Mouse (Mus musculus): ENCODE measurements around the gene Robo1. TPM values are rescaled to one million over a fixed set of nuclear protein-coding genes. Genes with fewer than 3 reads are reported as not detected.

Robo1 gene
- polyA plus RNA-seq, 1 experiment: 11.6 TPM

DNA sequence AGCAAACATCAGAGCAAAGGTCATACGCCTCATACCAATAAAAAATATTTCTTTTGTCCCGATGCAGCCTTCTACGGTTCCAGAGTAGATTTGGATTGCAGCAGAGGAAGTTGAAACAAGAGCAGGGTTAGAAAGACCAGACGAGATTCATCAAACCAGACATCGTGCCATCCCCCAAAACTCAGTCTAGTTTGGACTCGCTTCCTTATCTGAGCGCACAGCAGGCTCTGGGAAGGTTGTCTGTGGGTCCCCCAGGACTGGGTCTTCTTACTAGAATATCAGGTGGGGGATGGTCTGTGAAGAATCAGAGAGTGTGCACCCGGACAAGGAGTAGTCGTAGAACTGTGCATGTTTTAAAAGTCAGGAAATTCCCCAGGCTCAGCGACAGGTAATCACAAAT lies 500.2 kb downstream of the Robo1 start:
- TF ChIP-seq CTCF (IDR thresholded peaks at IDR 0.05; ENCODE audit: low read depth, low read length): no peak
- TF ChIP-seq POLR2A (IDR thresholded peaks at IDR 0.05; ENCODE audit: insufficient read depth, low read length): no peak
- no peak for TF ChIP-seq EP300 (IDR thresholded peaks at IDR 0.05; ENCODE audit: insufficient read depth, low read depth, low read length)
- Histone ChIP-seq H3K9ac (ENCODE audit: low read depth, poor library complexity, severe bottlenecking) (no peak overlapping the region), H3K27ac (ENCODE audit: insufficient read depth, low read length) (no peak overlapping the region), H3K27me3 (ENCODE audit: control insufficient read depth, insufficient read depth, low read length, poor library complexity, severe bottlenecking) (no peaks in the 10 kb centered on the region), H3K4me1 (ENCODE audit: control insufficient read depth, insufficient read depth, low read length) (no peaks in the 10 kb centered on the region), H3K4me3 (ENCODE audit: low read depth, low read length) (no peak overlapping the region), H3K36me3 (ENCODE audit: control insufficient read depth, insufficient read depth, low read length, poor library complexity, severe bottlenecking) (no peaks in the 10 kb centered on the region), H3K9me3 (replicated peaks; ENCODE audit: control insufficient read depth, insufficient read depth, low read length, poor library complexity, severe bottlenecking) (no peaks in the 10 kb centered on the region)

DNA sequence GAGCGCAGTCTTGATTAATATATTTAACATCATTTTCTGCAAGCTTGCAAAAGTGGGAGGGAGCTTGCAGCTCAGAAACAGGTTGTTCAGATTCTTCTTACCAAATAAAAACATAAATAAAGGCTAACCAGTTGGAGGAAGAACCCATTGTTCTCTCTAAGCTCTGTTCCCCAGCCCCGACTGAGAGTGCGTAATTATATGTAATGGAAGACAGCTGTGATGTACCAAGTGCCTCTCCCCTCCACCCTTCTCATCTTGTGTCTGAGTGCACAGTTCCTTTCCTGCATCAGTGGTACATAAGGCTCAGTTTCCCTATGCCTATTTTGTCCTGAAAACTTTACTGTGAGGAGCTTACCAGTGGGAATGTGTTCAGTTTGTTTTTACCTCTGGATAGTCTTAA lies 502.8 kb downstream of the Robo1 start:
- Histone ChIP-seq H3K9ac (ENCODE audit: low read depth, poor library complexity, severe bottlenecking) (no peak overlapping the region), H3K36me3 (ENCODE audit: control insufficient read depth, insufficient read depth, low read length, poor library complexity, severe bottlenecking) (no peaks in the 10 kb centered on the region), H3K4me3 (ENCODE audit: low read depth, low read length) (no peak overlapping the region), H3K9me3 (replicated peaks; ENCODE audit: control insufficient read depth, insufficient read depth, low read length, poor library complexity, severe bottlenecking) (no peaks in the 10 kb centered on the region), H3K4me1 (ENCODE audit: control insufficient read depth, insufficient read depth, low read length) (no peaks in the 10 kb centered on the region), H3K27ac (ENCODE audit: insufficient read depth, low read length) (no peak overlapping the region), H3K27me3 (ENCODE audit: control insufficient read depth, insufficient read depth, low read length, poor library complexity, severe bottlenecking) (no peaks in the 10 kb centered on the region)
- TF ChIP-seq POLR2A (IDR thresholded peaks at IDR 0.05; ENCODE audit: insufficient read depth, low read length) (no peak), EP300 (IDR thresholded peaks at IDR 0.05; ENCODE audit: insufficient read depth, low read depth, low read length) (no peak), CTCF (IDR thresholded peaks at IDR 0.05; ENCODE audit: low read depth, low read length) (no peak)

DNA sequence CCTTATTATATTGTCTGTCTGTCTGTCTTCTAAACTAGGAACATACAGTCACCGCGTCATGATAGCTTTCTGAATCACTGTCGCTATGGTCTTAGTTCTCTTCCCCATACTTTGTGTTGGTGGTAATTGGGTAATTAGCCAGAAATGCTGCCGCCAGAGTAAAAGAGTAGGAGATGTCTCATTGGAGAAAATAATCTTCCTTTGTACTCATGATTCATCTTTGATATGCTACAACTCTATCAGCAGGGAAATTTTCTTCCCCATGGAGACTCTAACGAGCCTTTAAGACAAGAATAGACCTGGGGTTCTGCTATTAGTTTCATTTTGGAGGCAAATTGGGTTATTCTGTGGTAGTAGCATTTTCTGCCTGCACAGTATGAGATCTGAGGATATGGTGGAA lies 503.4 kb downstream of the Robo1 start:
- Histone ChIP-seq H3K27me3 (ENCODE audit: control insufficient read depth, insufficient read depth, low read length, poor library complexity, severe bottlenecking) (no peaks in the 10 kb centered on the region), H3K9me3 (replicated peaks; ENCODE audit: control insufficient read depth, insufficient read depth, low read length, poor library complexity, severe bottlenecking) (no peaks in the 10 kb centered on the region), H3K36me3 (ENCODE audit: control insufficient read depth, insufficient read depth, low read length, poor library complexity, severe bottlenecking) (no peaks in the 10 kb centered on the region), H3K9ac (ENCODE audit: low read depth, poor library complexity, severe bottlenecking) (no peak overlapping the region), H3K4me3 (ENCODE audit: low read depth, low read length) (no peak overlapping the region), H3K4me1 (ENCODE audit: control insufficient read depth, insufficient read depth, low read length) (no peaks in the 10 kb centered on the region), H3K27ac (ENCODE audit: insufficient read depth, low read length) (no peak overlapping the region)
- TF ChIP-seq POLR2A (IDR thresholded peaks at IDR 0.05; ENCODE audit: insufficient read depth, low read length) (no peak), CTCF (IDR thresholded peaks at IDR 0.05; ENCODE audit: low read depth, low read length) (no peak), EP300 (IDR thresholded peaks at IDR 0.05; ENCODE audit: insufficient read depth, low read depth, low read length) (no peak)

GRCm38 (mm10) chr16:72811908-72812307 lies 503.8 kb downstream of the Robo1 start:
- Histone ChIP-seq H3K36me3 (ENCODE audit: control insufficient read depth, insufficient read depth, low read length, poor library complexity, severe bottlenecking) (no peaks in the 10 kb centered on the region), H3K9me3 (replicated peaks; ENCODE audit: control insufficient read depth, insufficient read depth, low read length, poor library complexity, severe bottlenecking) (no peaks in the 10 kb centered on the region), H3K4me1 (ENCODE audit: control insufficient read depth, insufficient read depth, low read length) (no peaks in the 10 kb centered on the region), H3K9ac (ENCODE audit: low read depth, poor library complexity, severe bottlenecking) (no peak overlapping the region), H3K4me3 (ENCODE audit: low read depth, low read length) (no peak overlapping the region), H3K27ac (ENCODE audit: insufficient read depth, low read length) (no peak overlapping the region), H3K27me3 (ENCODE audit: control insufficient read depth, insufficient read depth, low read length, poor library complexity, severe bottlenecking) (no peaks in the 10 kb centered on the region)
- TF ChIP-seq CTCF (IDR thresholded peaks at IDR 0.05; ENCODE audit: low read depth, low read length) (no peak), POLR2A (IDR thresholded peaks at IDR 0.05; ENCODE audit: insufficient read depth, low read length) (no peak), EP300 (IDR thresholded peaks at IDR 0.05; ENCODE audit: insufficient read depth, low read depth, low read length) (no peak)

DNA sequence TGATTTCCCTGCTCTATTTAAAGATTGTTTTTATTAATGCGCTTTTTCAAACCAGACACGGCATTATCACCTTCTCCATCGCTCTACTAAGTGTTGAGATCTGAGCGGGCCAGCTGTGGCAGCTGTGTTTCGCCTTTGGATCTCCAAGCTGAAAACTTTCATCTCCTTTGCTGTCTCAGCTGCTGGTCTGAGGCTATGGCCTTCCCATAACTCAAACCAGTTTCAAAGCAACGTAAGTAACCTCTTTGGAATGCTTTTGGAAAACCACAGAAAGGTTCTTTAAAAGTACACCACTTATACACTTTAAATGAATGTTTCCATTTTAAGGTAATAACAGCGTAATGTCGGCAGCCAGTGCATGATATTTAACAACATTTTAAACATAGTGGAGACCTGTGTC lies 520.3 kb downstream of the Robo1 start:
- TF ChIP-seq EP300 (IDR thresholded peaks at IDR 0.05; ENCODE audit: insufficient read depth, low read depth, low read length) (no peak), POLR2A (IDR thresholded peaks at IDR 0.05; ENCODE audit: insufficient read depth, low read length) (no peak), CTCF (IDR thresholded peaks at IDR 0.05; ENCODE audit: low read depth, low read length) (no peak)
- Histone ChIP-seq H3K4me3 (ENCODE audit: low read depth, low read length) (no peak overlapping the region), H3K27me3 (ENCODE audit: control insufficient read depth, insufficient read depth, low read length, poor library complexity, severe bottlenecking) (no peaks in the 10 kb centered on the region), H3K27ac (ENCODE audit: insufficient read depth, low read length) (no peak overlapping the region), H3K9me3 (replicated peaks; ENCODE audit: control insufficient read depth, insufficient read depth, low read length, poor library complexity, severe bottlenecking) (no peaks in the 10 kb centered on the region), H3K9ac (ENCODE audit: low read depth, poor library complexity, severe bottlenecking) (no peak overlapping the region), H3K36me3 (ENCODE audit: control insufficient read depth, insufficient read depth, low read length, poor library complexity, severe bottlenecking) (no peaks in the 10 kb centered on the region), H3K4me1 (ENCODE audit: control insufficient read depth, insufficient read depth, low read length) (no peaks in the 10 kb centered on the region)

DNA sequence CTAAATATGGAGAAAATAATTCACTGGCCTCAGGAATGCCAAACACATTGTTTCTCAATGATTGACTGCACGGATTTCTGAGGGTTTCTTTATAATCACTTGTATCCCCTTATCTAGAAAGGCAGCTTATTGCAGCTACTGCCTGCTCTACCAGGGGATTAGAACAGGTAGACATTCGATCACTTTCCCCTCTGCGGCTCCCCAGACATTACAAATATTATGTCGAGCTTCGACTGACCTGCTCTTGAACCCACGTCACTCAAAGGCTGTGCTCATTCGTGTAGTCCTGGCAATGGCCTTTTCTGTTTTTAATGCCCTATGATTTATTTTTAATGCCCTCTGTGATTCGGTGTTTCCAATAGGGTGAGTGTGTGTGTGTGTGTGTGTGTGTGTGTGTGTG lies 521.4 kb downstream of the Robo1 start:
- Histone ChIP-seq H3K27ac (ENCODE audit: insufficient read depth, low read length) (no peak overlapping the region), H3K36me3 (ENCODE audit: control insufficient read depth, insufficient read depth, low read length, poor library complexity, severe bottlenecking) (no peaks in the 10 kb centered on the region), H3K4me1 (ENCODE audit: control insufficient read depth, insufficient read depth, low read length) (no peaks in the 10 kb centered on the region), H3K27me3 (ENCODE audit: control insufficient read depth, insufficient read depth, low read length, poor library complexity, severe bottlenecking) (no peaks in the 10 kb centered on the region), H3K9me3 (replicated peaks; ENCODE audit: control insufficient read depth, insufficient read depth, low read length, poor library complexity, severe bottlenecking) (no peaks in the 10 kb centered on the region), H3K9ac (ENCODE audit: low read depth, poor library complexity, severe bottlenecking) (no peak overlapping the region), H3K4me3 (ENCODE audit: low read depth, low read length) (no peak overlapping the region)
- TF ChIP-seq POLR2A (IDR thresholded peaks at IDR 0.05; ENCODE audit: insufficient read depth, low read length) (no peak), EP300 (IDR thresholded peaks at IDR 0.05; ENCODE audit: insufficient read depth, low read depth, low read length) (no peak), CTCF (IDR thresholded peaks at IDR 0.05; ENCODE audit: low read depth, low read length) (no peak)
